Mouse (Mus musculus) hematopoietic stem cell, adult 5-6 weeks (primary cell): Measurements from ENCODE around the gene Etfdh. TPM values are rescaled to one million over a fixed set of nuclear protein-coding genes. Genes with fewer than 3 reads are reported as not detected.
"Not testable (repeated sequence)": the region's sequence is repeated elsewhere in the genome, so short reads cannot be mapped to it uniquely, and the experiment has no call there.

Source experiments
- ATAC-seq, 2 experiments: fragments of 125-278 bp in 1 of 2; replicated peaks in 1 of 2; 2 replicates each; pipeline ENCODE4 v1.8.0; 2016 to 2017; ENCODE audit warnings: inconsistent platforms in 2 of 2, mild to moderate bottlenecking in 2 of 2, moderate number of reproducible peaks in 2 of 2, low read depth in 1 of 2, moderate TSS enrichment in 1 of 2; ENCODE audit not compliant: low FRiP score in 2 of 2, poor library complexity in 2 of 2, severe bottlenecking in 2 of 2, insufficient read depth in 1 of 2, low TSS enrichment in 1 of 2
- total RNA-seq: library from RNA; stranded (forward); fragments of 172-1452, 232-1000 nt; gene quantifications from 2 replicates; pipeline ENCODE4 v1.2.3, GENCODE M21; 2017

Etfdh gene
- total RNA-seq, 1 experiment from 2014 or later, result 71.4 TPM

DNA sequence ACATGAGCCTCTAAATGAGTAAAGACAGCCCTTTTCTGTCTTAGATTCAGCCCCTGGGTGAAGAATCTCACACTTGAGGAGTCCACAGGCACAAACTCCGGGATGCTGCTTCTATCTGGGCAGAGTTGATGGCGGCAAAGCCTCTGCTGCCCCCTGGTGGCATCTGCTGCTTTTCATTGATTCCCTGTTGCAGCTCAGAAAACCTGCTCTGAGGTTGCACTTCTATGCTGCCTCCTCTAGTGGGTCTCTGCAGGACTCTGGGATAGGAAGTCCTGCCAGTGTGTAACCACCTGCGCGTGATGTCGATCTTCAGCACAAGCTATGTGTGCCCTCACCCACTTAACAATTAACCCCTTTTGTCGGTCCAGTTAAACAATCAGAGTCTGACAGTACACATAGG lies 42.5 kb downstream of the Etfdh start:
- ATAC-seq, result peak; percentile 89 to 90

- ATAC-seq, result peak in 1 of 2 experiments; percentile 19; a peak in 1 of 4 replicates
These were observed 49.3 kb downstream of the Etfdh start for GRCm38 (mm10) chr3:79579891-79580575.

DNA sequence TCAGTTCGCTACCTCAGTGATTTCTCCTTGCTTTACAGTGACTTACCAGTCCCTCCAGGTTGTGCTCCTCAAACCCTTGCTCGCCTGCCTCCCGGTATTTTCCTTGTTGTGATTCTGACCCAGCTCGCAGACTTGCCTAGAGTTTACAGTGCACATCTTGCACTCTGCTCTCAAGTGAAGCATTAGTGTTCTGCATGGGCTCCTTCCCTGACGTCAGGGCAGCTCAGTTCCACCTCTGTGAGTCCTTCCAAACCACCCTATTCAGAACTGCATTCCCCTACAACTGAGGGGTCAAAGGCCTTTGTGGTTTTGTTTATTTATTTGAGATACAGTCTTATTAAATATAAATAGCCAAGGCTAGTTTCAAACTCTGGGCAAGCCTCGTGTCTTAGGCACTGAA lies 51.1 kb downstream of the Etfdh start:
- no peak for ATAC-seq

DNA sequence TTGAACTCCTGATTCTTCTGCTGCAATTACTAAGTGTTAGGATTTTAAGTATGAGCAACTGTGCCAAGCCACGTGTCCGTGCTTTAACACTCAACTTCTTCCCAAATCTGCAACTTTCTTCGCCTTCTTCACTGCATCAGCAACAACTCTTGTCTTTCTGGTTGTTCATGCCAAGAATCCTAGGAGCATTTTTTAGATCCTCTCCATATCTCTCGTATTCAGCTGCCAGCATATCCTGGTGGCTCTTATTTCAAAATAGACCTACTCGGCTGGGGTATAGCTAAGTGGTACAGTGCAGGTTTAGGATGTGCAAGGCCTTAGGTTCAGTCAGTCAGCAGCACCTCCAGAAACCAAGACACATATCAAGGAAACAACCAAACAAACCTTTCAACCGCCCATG lies 51.7 kb downstream of the Etfdh start:
- ATAC-seq, result no peak

GRCm38 (mm10) chr3:79576865-79577264 lies 52.4 kb downstream of the Etfdh start:
- ATAC-seq, result no peak

DNA sequence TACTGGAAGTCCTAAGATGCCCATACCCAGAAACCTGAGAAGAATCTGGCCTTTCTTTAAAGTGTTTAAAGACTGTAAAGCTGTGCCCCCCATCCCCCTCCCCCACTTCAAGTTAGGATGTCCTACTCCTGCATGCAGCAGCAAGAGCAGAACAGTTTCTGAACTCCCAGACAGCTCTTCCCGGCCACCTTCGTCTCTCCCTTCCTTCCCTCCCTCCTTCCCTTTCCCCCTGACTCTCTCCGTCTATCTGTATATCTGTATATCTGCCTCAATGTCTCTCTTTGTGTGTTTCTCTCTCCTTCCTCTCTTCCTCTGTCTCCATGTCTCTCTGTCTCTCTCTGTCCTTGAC lies 52.9 kb downstream of the Etfdh start:
- ATAC-seq, result no peak

DNA sequence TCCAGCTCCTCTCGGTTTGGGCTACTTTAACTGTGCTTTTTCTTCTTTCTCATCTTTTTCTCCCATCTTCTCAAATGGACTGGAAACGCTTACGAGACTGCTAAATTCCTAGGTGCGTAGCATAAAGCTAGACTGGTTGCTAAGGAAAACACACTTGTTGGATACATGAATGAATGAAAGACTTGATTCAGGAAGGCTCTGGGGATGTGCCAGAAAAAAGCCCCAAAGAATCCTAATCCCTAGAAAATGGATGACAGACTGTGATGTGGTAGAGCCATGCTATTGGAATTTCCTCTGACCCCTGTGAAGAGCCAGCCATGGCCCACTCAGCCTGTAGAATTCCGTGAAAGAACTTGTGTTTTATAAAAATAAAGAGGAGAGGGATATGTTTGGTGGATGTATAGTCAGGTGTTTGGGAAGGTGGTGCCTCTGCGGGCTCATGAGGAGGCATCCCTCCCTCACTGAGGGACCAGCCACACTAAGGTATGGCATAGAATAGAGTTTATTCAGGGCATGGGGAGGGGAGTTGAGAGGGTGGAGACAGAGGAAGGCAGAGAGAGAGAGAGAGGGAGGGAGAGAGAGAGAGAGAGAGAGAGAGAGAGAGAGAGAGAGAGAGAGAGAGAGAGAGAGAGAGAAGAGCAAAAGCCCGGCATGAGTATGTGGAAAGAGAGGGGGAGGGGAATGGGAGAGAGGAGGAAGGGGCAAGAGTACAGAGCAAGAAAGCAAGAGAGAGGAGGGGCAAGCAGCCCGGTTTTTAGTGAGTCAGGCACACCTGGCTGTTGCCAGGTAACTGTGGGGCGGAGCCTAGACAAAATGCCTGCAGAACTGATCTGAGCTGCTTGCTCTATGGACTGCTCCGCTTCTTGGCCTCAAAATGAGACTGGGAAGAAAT lies 53.5 kb downstream of the Etfdh start:
- ATAC-seq, result no peak

GRCm38 (mm10) chr3:79574336-79574735 lies 55.0 kb downstream of the Etfdh start:
- ATAC-seq, result peak in 1 of 2 experiments; percentile 45; a peak in 1 of 4 replicates

GRCm38 (mm10) chr3:79573376-79573775 lies 55.9 kb downstream of the Etfdh start:
- not testable (repeated sequence) for ATAC-seq

DNA sequence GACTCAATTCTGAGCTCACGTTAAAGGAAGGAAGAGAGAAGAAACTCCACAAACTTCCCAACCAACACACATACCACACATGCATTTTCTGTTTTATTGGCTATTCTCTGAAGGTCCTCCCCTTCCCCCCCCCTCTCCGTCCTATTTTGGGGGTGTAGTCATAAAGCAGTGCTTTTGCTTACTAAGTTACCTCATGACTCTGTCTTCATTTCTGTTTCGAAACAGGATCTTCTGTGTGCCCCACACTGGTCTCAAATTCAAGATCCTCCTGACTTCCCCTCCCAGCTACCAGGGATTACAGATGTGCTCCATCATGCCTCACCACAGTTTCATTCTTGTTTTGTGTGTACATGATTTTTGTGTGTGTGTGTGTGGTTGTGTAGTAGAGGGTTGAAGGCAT lies 56.9 kb downstream of the Etfdh start:
- ATAC-seq, result peak in 1 of 2 experiments; percentile 19; a peak in 1 of 4 replicates

DNA sequence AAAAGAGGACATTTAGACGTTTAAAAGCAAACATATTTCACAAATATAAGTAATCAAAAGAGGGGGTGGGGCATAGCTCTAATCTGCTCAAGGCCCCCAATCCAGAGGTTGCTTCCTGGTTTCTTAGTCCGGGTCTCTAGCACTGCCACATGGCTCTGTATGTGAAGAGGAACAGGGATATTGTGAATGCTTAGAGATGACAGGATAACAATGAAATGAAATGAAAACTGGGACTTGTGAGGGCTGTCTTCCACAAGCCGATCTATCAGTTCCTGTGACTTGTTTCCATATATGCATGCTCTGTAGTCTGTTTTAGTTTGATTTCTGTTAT lies 60.0 kb downstream of the Etfdh start:
- ATAC-seq, result no peak

DNA sequence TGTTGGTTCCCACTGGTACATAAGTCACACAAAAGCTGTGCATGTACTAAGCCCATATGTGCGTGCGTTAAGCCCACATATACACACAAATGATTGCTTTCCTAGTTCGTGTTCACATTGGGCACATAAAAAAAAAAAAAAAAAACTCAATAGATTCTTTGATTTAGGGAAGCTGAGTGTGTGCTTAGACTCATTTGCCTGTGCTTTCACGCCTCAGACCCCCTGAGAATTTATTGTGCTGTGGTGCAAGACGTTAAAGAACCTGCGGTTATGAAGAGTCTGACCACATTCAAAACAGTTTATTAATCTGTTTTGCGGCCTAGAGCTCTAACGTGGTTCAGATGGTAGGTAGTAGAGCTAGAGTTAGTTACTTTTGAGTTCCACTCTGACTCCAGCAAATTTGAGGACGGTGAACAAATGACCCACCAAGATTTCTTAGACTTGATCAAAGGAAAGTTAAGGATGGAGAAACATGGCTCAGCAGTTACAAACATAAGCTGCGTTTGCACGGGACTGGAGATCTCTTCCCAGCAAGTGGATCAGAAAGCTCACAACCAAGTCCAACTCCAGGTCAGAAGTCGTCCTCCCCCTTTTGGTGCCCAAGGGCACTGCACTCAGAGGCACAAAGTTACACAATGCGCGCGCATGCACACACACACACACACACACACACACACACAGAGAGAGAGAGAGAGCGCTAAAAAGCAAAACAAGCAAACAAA lies 60.5 kb downstream of the Etfdh start:
- ATAC-seq, result no peak

GRCm38 (mm10) chr3:79567703-79568362 lies 61.5 kb downstream of the Etfdh start, which contains the start of gene Fnip2:
Fnip2 (minus strand) TSS chr3:79567796.
- ATAC-seq, result peak; percentile 90 to 91

DNA sequence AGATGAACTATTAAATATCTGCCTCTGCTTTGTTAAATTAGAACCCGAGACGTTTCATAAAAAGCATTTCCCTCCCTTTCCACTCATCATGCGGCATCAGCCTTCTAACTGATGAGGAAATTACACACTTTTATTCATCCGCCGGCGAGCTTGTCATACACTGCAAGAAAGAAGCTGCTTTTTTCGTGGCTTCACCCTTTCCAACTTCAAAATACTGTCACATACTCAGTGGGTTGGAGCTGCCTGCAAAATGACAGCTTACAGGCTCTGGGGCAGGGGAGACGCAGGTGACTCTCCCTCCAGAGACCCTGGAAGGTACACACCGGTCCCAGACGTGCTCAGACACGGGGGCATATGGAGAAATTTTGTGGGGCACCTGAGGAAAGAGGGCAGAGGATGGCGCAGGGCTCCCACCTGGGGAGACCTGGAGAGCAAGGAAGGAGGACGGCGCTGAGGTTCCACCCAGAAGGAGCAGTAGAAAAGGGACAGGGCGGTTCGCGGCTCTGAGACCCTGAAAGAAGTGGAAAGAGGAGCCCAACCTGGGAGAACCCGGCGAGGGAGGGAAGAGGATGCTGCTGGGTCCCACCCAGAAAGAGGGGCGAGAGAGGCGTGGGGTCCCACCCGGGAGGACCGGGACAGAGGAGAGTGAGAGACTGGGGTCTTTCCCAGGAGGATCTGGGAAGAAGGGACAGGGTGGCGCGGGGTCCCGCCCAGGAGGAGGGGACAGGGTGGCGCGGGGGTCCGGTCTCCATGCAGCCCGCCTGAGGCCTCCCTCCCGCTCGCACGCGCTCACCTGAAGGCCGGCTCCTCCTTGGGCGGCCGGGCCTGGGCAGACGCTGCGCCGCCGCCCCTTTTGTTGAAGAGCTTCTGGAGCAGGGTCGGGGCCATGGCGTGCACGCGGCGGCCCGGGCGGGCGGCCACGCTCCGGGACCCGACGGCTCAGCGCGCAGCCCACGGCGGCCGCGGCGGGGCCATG lies 62.3 kb downstream of the Etfdh start:
- peak in 1 of 2 experiments; percentile 12; a peak in 2 of 4 replicates for ATAC-seq

GRCm38 (mm10) chr3:79564875-79565606 lies 64.3 kb downstream of the Etfdh start:
- ATAC-seq, result no peak

GRCm38 (mm10) chr3:79563511-79563910 lies 65.8 kb downstream of the Etfdh start:
- no peak for ATAC-seq
